Mouse (Mus musculus) forebrain, embryonic 15.5 days (tissue): ENCODE measurements around the gene Fgfr1op. TPM values are rescaled to one million over a fixed set of nuclear protein-coding genes. Genes with fewer than 3 reads are reported as not detected.
"Not testable (repeated sequence)": the region's sequence is repeated elsewhere in the genome, so short reads cannot be mapped to it uniquely, and the experiment has no call there.

Experiments used
- ATAC-seq: fragments of 200-750 bp; cut with Nextera tagmentation; replicated peaks from 2 replicates; pipeline ENCODE4 v1.8.0; 2017; ENCODE audit warnings: mild to moderate bottlenecking, moderate TSS enrichment, moderate library complexity
- H3K27ac ChIP-seq: fragments of 300-500 bp; sonication (generic); replicated peaks from 2 replicates; pipeline ENCODE4 v1.5.1; 2015; ENCODE audit warnings: mild to moderate bottlenecking, inconsistent platforms
- H3K27me3 ChIP-seq: fragments of 300-500 bp; sonication (generic); 2 replicates; pipeline ENCODE4 v1.6.1; 2015; ENCODE audit warnings: inconsistent platforms
- H3K36me3 ChIP-seq: fragments of 300-500 bp; sonication (generic); 2 replicates; pipeline ENCODE4 v1.6.1; 2015; ENCODE audit warnings: mild to moderate bottlenecking, inconsistent platforms
- H3K4me1 ChIP-seq: fragments of 300-500 bp; sonication (generic); 2 replicates; pipeline ENCODE4 v1.6.1; 2015; ENCODE audit warnings: inconsistent platforms
- H3K4me2 ChIP-seq: fragments of 300-500 bp; sonication (generic); replicated peaks from 2 replicates; pipeline ENCODE4 v1.6.1; 2015; ENCODE audit warnings: mild to moderate bottlenecking, inconsistent platforms
- H3K4me3 ChIP-seq: fragments of 300-500 bp; sonication (generic); 2 replicates; pipeline ENCODE4 v1.5.1; 2015; ENCODE audit warnings: mild to moderate bottlenecking, inconsistent platforms
- H3K9ac ChIP-seq: fragments of 300-500 bp; sonication (generic); replicated peaks from 2 replicates; pipeline ENCODE4 v1.6.1; 2015; ENCODE audit warnings: mild to moderate bottlenecking, inconsistent platforms
- H3K9me3 ChIP-seq: fragments of 300-500 bp; sonication (generic); 2 replicates; pipeline ENCODE4 v1.6.1; 2016; ENCODE audit warnings: inconsistent platforms
- WGBS: fragments of 180-500 bp; shearing (Covaris S2); methylation state at CpG from one replicate; pipeline ENCODE4 v1.1.7; 2015; ENCODE audit warnings: mixed read lengths; 5-methylcytosine and 5-hydroxymethylcytosine counted together
- polyA plus RNA-seq: library from polyadenylated mRNA; unstranded; fragments of >200 nt; fragmentation: Nextera tagmentation; extraction: Ambion mirVana; gene quantifications from 2 replicates; pipeline ENCODE4 v1.2.1, GENCODE M21; 2015

The Fgfr1op gene
- polyA plus RNA-seq, 1 experiment from 2014 or later: 27.2 TPM

DNA sequence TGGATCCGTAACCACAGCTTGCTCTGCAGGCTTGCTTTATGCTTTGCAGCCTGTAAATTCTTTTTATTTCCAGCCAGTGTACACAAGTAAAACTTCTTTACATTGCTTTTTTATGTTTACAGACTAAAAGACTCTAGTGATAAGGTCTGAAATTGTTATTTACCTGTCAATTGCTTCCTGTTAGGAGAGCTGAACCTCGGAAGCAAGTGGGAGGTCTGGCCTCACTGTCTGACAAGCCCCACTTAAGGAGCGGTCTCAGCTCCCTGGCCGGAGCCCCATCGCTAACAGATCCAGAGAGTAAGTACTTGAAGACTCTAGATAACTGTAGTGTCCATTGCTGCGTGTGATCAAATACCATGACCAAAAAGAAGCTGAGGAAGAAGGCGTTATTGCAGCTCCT is 18.9 kb downstream of the Fgfr1op start:
- no peak overlapping the region for H3K4me3 ChIP-seq
- H3K9ac ChIP-seq: no peak overlapping the region
- 93% methylated on average over 7 of the region's 7 CpGs for WGBS
- H3K36me3 ChIP-seq: peaks cover 63% of the 10 kb centered on the region
- no peaks in the 10 kb centered on the region for H3K9me3 ChIP-seq
- H3K4me1 ChIP-seq: no peaks in the 10 kb centered on the region
- H3K27ac ChIP-seq: no peak overlapping the region
- no peak for ATAC-seq
- no peak overlapping the region for H3K4me2 ChIP-seq
- H3K27me3 ChIP-seq: no peaks in the 10 kb centered on the region

DNA sequence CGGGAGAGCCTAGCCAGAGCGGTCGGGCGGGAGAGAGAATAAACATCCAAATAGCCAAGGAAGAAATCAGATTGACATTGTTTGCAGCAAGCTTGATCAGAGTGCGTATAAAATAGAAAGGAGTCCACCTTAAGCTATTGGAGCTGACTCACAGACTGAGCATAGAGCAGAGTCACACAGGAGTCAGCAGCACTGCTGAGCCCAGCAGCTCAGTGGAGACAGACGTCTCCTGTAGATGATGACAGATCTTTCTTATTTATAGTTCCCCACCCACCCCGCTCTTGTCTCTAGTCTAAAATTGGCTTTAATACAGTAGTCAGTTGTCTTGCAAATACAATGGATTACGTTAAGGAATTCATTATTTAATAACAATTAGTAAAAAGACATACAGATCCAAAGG is 28.4 kb downstream of the Fgfr1op start:
- WGBS: 90% methylated on average over 8 of the region's 8 CpGs
- H3K4me2 ChIP-seq: no peak overlapping the region
- H3K36me3 ChIP-seq: peaks cover 58% of the 10 kb centered on the region
- no peak overlapping the region for H3K9ac ChIP-seq
- no peaks in the 10 kb centered on the region for H3K27me3 ChIP-seq
- H3K4me3 ChIP-seq: no peak overlapping the region
- H3K27ac ChIP-seq: no peak overlapping the region
- no peak for ATAC-seq
- no peaks in the 10 kb centered on the region for H3K4me1 ChIP-seq
- H3K9me3 ChIP-seq: no peaks in the 10 kb centered on the region

DNA sequence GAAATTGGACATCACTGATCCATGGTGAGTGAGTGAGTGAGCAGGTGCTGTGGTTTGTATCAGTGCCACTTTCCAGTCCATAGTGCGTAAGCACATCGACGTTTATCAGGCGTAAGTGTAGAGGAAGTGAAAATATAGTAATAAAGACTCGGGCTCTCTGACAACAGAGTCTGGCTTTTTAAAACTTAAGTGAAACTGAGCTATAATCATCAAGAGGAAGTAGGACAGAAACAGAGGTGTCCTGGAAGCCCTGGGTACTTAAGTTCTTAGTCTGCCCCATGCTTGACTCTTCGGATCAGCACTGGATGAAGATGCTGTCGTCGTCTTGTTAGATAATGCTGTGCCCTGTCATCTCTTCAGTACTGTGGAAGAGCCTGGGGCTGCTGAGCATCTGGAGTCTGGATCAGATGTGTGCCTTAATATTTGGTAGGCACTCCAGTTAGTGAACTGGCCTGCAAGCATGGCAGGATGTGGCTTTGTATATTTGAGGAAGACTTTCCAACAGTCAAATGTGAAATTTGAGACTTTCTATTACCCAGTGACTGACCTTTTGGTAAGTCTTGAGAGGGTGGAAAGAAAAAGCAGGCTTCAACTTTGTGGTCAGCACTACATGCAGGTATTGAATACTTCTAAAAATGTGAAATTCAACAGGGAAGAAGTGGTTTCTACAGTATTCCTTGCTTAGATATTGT is 30.5 kb downstream of the Fgfr1op start:
- WGBS: 95% methylated on average over 8 of the region's 8 CpGs
- Histone ChIP-seq H3K9me3 (no peaks in the 10 kb centered on the region), H3K36me3 (peaks cover 44% of the 10 kb centered on the region), H3K27ac (no peak overlapping the region), H3K4me2 (no peak overlapping the region), H3K4me1 (no peaks in the 10 kb centered on the region), H3K27me3 (no peaks in the 10 kb centered on the region), H3K9ac (no peak overlapping the region), H3K4me3 (no peak overlapping the region)
- ATAC-seq: no peak

DNA sequence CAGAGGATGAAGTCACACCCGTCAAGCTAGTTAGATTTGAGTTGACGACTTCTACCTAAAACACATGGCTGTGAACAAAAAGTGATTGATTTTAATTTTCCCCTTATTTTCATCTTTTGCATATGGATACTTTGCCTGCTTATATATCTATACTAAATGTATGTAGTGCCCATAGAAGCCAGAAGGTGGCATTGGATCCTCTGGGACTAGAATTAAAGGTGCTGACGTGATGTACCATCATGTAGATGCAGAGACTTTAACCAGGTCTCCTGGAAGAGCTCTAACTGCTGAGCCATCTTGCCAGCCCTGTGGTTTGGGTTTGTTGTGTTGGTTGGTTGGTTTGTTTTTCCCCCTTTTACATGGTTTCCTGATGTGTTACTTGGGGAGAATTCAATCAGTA is 32.4 kb downstream of the Fgfr1op start:
- Histone ChIP-seq H3K4me1 (no peaks in the 10 kb centered on the region), H3K27ac (no peak overlapping the region), H3K36me3 (peaks cover 33% of the 10 kb centered on the region), H3K9me3 (no peaks in the 10 kb centered on the region), H3K4me2 (no peak overlapping the region), H3K4me3 (no peak overlapping the region), H3K27me3 (no peaks in the 10 kb centered on the region), H3K9ac (no peak overlapping the region)
- no peak for ATAC-seq
- WGBS: 72% methylated on average over 3 of the region's 3 CpGs

DNA sequence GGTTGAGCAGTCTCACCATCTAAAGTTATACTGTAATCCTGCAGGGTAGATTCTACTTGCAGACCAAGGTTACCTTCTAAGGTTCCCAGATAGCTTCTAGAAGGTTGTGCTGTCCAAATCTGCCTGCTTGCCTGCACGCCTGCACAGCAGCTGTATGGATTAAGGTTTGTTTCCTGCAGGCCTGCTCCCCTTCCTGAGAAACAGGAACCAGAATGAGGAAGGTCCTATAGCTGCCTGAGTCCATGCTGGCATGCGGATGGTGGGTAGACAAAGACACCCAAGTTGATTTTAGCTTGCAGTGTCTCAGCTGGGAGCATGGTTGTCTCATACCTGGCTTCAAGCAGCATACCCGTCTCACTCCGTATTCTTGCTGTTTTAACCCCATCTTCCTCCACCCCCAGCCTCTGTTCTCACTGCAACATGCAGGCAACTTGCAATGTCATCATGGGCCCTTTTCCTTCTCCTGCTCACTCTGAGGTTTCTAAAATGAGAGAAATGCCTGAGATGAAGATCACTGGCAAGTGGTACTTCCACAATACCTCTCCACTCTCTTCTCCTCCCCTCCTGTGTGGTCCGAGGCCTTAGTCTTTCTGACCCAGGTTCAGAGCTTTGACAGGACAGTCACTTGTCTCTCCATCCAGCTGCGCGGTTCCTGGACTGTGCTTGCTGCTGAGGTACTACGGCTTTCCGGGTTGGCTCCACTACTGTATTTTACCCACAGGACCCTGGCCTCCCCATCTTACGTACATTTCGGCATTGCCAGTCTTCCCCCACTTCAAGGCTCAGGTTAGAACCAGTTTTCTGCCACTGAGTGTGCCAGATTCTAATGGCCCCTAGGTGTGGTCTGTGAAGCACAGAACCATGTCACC is 34.0 kb downstream of the Fgfr1op start:
- Histone ChIP-seq H3K36me3 (peaks cover 20% of the 10 kb centered on the region), H3K4me3 (no peak overlapping the region), H3K4me1 (no peaks in the 10 kb centered on the region), H3K9me3 (no peaks in the 10 kb centered on the region), H3K4me2 (no peak overlapping the region), H3K27ac (no peak overlapping the region), H3K27me3 (no peaks in the 10 kb centered on the region), H3K9ac (no peak overlapping the region)
- no peak for ATAC-seq
- 92% methylated on average over 11 of the region's 11 CpGs for WGBS

DNA sequence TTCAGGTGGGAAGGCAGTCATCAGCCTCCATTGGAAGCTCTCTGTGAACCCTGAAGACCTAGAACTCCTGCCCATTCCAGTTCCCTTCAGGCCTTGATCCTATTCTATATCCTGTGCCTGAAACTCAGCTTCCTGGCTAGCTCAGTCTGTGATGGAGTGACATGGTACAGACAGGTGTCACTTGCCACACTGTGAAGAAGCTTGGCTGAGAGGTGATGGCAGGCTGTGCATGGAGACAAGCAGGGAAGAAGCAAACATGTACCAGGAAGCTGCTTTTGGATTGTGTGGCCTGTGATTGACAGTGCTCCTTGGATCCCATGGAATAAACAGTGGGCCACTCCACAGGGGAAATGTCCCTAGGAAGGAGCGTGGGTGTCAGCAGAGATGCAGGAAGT is 34.6 kb downstream of the Fgfr1op start:
- H3K4me3 ChIP-seq: no peak overlapping the region
- H3K4me1 ChIP-seq: no peaks in the 10 kb centered on the region
- no peak overlapping the region for H3K27ac ChIP-seq
- no peaks in the 10 kb centered on the region for H3K27me3 ChIP-seq
- H3K9me3 ChIP-seq: no peaks in the 10 kb centered on the region
- WGBS: 83% methylated on average over 1 of the region's 1 CpGs
- no peak for ATAC-seq
- H3K9ac ChIP-seq: no peak overlapping the region
- peaks cover 13% of the 10 kb centered on the region; the same call in 1 of the 2 replicates for H3K36me3 ChIP-seq
- H3K4me2 ChIP-seq: no peak overlapping the region

DNA sequence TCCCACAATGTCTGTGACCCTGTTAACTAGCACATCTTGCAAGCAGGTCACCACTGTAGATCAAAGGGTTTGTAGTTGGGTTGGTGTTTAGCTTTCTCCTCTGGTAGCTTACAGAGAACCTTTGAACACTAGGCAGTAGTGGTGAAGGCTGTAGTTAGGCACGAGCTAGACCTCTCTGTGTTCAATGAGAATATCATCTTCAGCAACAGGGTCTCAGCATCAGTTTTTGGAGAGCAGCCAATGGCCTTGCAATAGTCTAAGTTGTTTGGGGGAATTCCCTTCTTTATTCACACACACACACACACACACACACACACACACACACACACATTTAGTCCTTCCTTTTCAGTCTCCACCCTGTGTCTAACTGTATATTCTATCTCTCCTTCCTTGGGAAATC is 38.2 kb downstream of the Fgfr1op start:
- ATAC-seq: no peak
- no peaks in the 10 kb centered on the region for H3K27me3 ChIP-seq
- no peaks in the 10 kb centered on the region for H3K4me1 ChIP-seq
- WGBS: 73% methylated on average over 1 of the region's 1 CpGs
- no peak overlapping the region for H3K9ac ChIP-seq
- no peak overlapping the region for H3K4me2 ChIP-seq
- no peak overlapping the region for H3K4me3 ChIP-seq
- H3K36me3 ChIP-seq: no peaks in the 10 kb centered on the region
- no peaks in the 10 kb centered on the region for H3K9me3 ChIP-seq
- no peak overlapping the region for H3K27ac ChIP-seq

DNA sequence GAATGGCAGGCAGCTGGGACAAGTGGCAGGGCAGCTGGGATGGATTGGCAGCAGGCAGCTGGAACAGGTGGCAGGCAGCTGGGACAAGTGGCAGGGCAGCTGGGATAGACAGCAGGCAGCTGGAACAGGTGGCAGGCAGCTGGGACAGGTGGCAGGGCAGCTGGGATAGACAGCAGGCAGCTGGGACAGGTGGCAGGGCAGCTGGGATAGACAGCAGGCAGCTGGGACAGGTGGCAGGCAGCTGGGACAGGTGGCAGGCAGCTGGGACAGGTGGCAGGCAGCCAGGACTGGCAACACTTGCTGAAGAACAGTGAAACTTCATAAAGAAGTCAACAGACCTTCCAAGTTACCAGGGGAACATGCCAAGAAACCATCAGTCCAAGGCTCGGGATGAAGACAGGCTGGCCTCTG is 39.9 kb downstream of the Fgfr1op start:
- ATAC-seq, H3K9ac ChIP-seq, H3K4me3 ChIP-seq, H3K27me3 ChIP-seq, H3K36me3 ChIP-seq, H3K4me2 ChIP-seq, H3K4me1 ChIP-seq, H3K9me3 ChIP-seq, H3K27ac ChIP-seq: not testable (repeated sequence)
- 64% methylated on average over 1 of the region's 1 CpGs for WGBS

DNA sequence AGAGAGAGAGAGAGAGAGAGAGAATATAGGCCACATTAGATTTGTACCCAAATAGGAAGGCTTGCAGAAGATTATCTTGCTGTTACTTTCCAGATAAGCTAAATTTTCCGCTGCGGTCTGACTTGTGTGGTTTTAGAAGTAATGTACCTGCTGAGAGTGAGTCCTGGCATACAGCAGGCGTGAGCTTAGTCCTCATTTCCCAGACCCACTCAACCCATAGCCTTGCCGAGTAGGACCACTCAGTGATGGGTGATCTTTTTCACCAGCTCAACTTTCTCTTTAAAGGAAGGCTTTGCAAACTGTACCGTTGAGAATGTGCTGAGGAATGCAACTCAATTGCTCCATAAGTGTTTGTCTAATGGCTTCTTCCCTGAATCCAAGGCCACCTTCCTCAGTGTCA is 41.4 kb downstream of the Fgfr1op start:
- no peaks in the 10 kb centered on the region for H3K36me3 ChIP-seq
- H3K9me3 ChIP-seq: no peaks in the 10 kb centered on the region
- no peaks in the 10 kb centered on the region for H3K27me3 ChIP-seq
- H3K4me1 ChIP-seq: no peaks in the 10 kb centered on the region
- no peak for ATAC-seq
- no peak overlapping the region for H3K4me3 ChIP-seq
- WGBS: 91% methylated on average over 5 of the region's 5 CpGs
- no peak overlapping the region for H3K4me2 ChIP-seq
- no peak overlapping the region for H3K9ac ChIP-seq
- no peak overlapping the region for H3K27ac ChIP-seq

DNA sequence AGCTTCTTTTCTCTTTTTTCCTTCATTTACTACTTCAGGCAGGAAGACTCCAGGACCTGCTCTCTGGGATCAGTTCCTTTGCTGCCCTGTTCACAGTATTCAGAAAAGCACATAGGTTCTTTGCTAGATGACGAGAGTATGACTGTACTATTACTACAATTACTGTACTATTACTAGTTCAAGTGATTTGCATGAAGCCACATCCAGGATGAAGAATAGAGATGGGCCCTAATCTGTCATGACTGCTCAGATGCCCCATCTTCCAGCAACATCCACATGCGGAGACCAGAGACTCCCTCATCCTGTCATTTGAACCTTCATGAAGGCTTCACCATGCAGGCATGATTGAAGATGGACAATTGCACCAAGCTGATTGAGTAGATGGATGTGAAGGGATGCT is 44.4 kb downstream of the Fgfr1op start:
- no peak for ATAC-seq
- Histone ChIP-seq H3K9me3 (no peaks in the 10 kb centered on the region), H3K27me3 (no peaks in the 10 kb centered on the region), H3K9ac (no peak overlapping the region), H3K4me3 (no peak overlapping the region), H3K36me3 (no peaks in the 10 kb centered on the region), H3K4me2 (no peak overlapping the region), H3K27ac (no peak overlapping the region), H3K4me1 (no peaks in the 10 kb centered on the region)
- 95% methylated on average over 2 of the region's 2 CpGs for WGBS

DNA sequence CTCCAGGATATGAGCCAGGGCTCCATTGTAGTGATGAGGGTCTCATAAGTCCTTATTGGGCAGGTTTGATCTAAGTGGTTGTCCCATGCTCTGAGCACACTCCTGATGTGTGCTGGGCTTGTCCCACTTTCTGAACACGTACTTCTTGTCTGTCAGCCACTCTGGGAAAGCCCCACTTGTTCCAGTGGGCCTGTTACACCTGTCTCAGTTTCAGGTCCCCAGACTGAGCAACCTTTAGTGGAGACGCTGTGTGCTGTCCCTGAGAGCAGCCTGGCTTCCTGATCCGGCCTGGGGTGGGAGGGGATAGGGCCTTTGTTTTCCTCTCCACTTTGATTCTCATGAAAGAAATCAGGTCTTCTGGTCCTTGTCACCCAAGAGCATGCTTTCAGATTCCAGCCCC is 44.9 kb downstream of the Fgfr1op start:
- no peak overlapping the region for H3K4me3 ChIP-seq
- H3K4me1 ChIP-seq: no peaks in the 10 kb centered on the region
- WGBS: 65% methylated on average over 3 of the region's 3 CpGs
- H3K4me2 ChIP-seq: no peak overlapping the region
- no peaks in the 10 kb centered on the region for H3K27me3 ChIP-seq
- no peak for ATAC-seq
- H3K27ac ChIP-seq: no peak overlapping the region
- no peak overlapping the region for H3K9ac ChIP-seq
- H3K36me3 ChIP-seq: no peaks in the 10 kb centered on the region
- H3K9me3 ChIP-seq: no peaks in the 10 kb centered on the region

DNA sequence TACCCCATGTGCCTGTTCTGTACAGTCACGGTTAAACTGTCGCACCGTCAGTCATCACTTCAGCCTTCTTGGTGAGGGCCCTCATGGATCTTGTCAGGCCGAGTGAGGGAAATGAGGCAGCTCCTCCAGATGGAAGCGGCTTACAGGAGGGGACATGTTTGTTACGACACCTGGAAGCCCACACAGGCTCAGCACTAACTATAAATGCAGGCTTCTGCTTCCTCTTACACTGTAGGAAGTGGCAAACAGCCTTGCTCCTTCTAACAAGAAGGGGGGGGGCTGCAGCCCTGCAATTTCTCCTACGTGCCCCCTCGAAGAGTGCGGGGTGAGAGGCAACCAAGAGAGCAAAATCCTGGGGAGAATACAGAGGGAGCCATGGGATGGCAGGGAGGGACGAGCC is 45.4 kb downstream of the Fgfr1op start:
- 86% methylated on average over 10 of the region's 10 CpGs for WGBS

More for the DNA sequence above, 45.4 kb downstream of the Fgfr1op start:
- Histone ChIP-seq H3K4me2 (no peak overlapping the region), H3K9ac (no peak overlapping the region), H3K27me3 (no peaks in the 10 kb centered on the region), H3K4me1 (no peaks in the 10 kb centered on the region), H3K9me3 (no peaks in the 10 kb centered on the region), H3K36me3 (no peaks in the 10 kb centered on the region), H3K4me3 (no peak overlapping the region), H3K27ac (no peak overlapping the region)
- no peak for ATAC-seq
